Mouse (Mus musculus) left cerebral cortex, adult 2 months (tissue): ENCODE results near the gene Tmx4. TPM values are rescaled to one million over a fixed set of nuclear protein-coding genes. Genes with fewer than 3 reads are reported as not detected.

ENCODE experiments used
- DNase-seq, 2 experiments: peaks; one replicate each; pipeline ENCODE4 v3.0.0; 2021 to 2022; ENCODE audit warnings: low spot score in 2 of 2, mixed read lengths in 1 of 2; ENCODE audit errors: extremely low spot score in 1 of 2
- H3K27ac ChIP-seq: fragments of 200-600 bp; 2 replicates; pipeline ENCODE4 v1.8.1; 2022
- H3K4me3 ChIP-seq: fragments of 200-600 bp; 2 replicates; pipeline ENCODE4 v1.8.1; 2022
- CTCF ChIP-seq: fragments of 200-600 bp; IDR thresholded peaks from 2 replicates; pipeline ENCODE4 v1.8.1; 2022; ENCODE audit warnings: antibody characterized with exemption, mild to moderate bottlenecking, moderate library complexity
- intact Hi-C: fragments of 180-260 bp; cut with DNase I; formaldehyde crosslinking; loops from one replicate; pipeline ENCODE4 v1.15.1; 2025
- total RNA-seq, 2 experiments: library from RNA; stranded (reverse); gene quantifications; 2 replicates each; pipeline ENCODE4 v1.2.3; 2021

The Tmx4 gene
- total RNA-seq, 2 experiments from 2014 or later = 169 to 185 TPM

GRCm38 (mm10) chr2:134549770-134550169, 94.2 kb downstream of the Tmx4 start:
- H3K4me3 ChIP-seq = no peak overlapping the region
- intact Hi-C loops = loop anchor here (1.0 to 10.0 kb wide), 4 partner anchors 128 to 1575 kb away; no protein-coding TSS in a partner anchor
- no peak overlapping the region for H3K27ac ChIP-seq
- DNase-seq = peak; percentile 38 to 68
- peak; percentile 84 for TF ChIP-seq CTCF

GRCm38 (mm10) chr2:134545116-134545515, 98.8 kb downstream of the Tmx4 start:
- H3K27ac ChIP-seq = no peak overlapping the region
- no peak overlapping the region for H3K4me3 ChIP-seq
- TF ChIP-seq CTCF = no peak
- no peak for DNase-seq
- intact Hi-C loops = loop anchor here (5.0 to 10.0 kb wide), 2 partner anchors 237 to 1570 kb away; no protein-coding TSS in a partner anchor

- no peak for DNase-seq
- no peak for TF ChIP-seq CTCF
- H3K4me3 ChIP-seq = no peak overlapping the region
- H3K27ac ChIP-seq = no peak overlapping the region
- intact Hi-C loops = loop anchor here (5.0 to 10.0 kb wide), 3 partner anchors 238 to 1570 kb away; partner anchors contain the start of gene Bmp2
Observed at GRCm38 (mm10) chr2:134544321-134545065, 99.5 kb downstream of the Tmx4 start.

Other genes starting within 250 kb of the Tmx4 start
- not detected for gene Hao1, start 89.8 kb downstream of the Tmx4 start, total RNA-seq
- gene Plcb1, start 141.9 kb upstream of the Tmx4 start, total RNA-seq = 100 to 1,000 TPM; 183 to 185 TPM